Comparison of ENCODE assay signal across 16 mouse cellular contexts in the genomic region with DNA sequence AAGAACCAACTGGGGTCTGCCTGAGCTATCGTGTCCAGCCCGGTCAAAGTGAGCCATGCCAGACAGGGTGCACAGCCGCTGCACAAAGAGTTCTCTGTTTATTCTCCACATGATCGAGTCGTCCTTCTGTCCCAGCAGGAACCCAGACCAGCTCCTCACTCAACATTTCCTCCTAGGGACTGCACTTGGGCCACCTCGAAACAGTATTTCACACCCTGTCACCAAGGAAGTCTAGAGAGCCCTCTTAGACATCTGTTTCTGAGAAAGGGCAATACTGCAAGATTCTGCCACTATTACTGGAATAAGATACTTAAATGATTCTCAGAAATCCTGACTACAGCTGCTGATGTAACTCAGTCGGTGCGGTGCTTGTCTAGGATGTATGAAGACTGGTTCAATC.
"Had no signal": no experiment of that assay in that cellular context is flagged by ENCODE, and none has a peak within 500 bp of the region (broad histone marks: within the 10 kb centered on the region; RNA-seq: fewer than 3 reads in every experiment).

No protein-coding gene starts in this region.

- H3K36me3 ChIP-seq: limb, embryonic 10.5 days; liver, embryonic 15.5 days; midbrain, embryonic 15.5 days; neural tube, embryonic 13.5 days; stomach, embryonic 15.5 days had no signal

- DNase-seq: kidney, postnatal 10 days; lung, embryonic 14.5 days; lung, postnatal 14 days; retina, postnatal 1 day; right cerebral cortex, postnatal 4 days; thymus, adult 2 months; thymus, postnatal 25 days had no signal

- H3K27ac ChIP-seq: hindbrain, postnatal 0 days; left cerebral cortex, adult 2 months; limb, embryonic 10.5 days; liver, embryonic 15.5 days; midbrain, embryonic 15.5 days; neural tube, embryonic 13.5 days; stomach, embryonic 15.5 days had no signal

- H3K4me2 ChIP-seq: liver, embryonic 11.5 days; liver, embryonic 15.5 days; lung, embryonic 14.5 days; midbrain, embryonic 11.5 days; midbrain, embryonic 15.5 days; neural tube, embryonic 13.5 days; stomach, embryonic 15.5 days had no signal

- H3K4me1 ChIP-seq: midbrain, embryonic 15.5 days; stomach, embryonic 15.5 days had no signal

- H3K9ac ChIP-seq: liver, embryonic 15.5 days; lung, embryonic 14.5 days; midbrain, embryonic 15.5 days; neural tube, embryonic 13.5 days; stomach, embryonic 15.5 days had no signal

- ATAC-seq: midbrain, embryonic 15.5 days had no signal

- H3K4me3 ChIP-seq: left cerebral cortex, adult 2 months; limb, embryonic 10.5 days; liver, embryonic 15.5 days; midbrain, embryonic 15.5 days; neural tube, embryonic 13.5 days; stomach, embryonic 15.5 days had no signal

- H3K27me3 ChIP-seq: liver, embryonic 15.5 days; midbrain, embryonic 15.5 days; neural tube, embryonic 13.5 days; stomach, embryonic 15.5 days had no signal

- H3K9me3 ChIP-seq: limb, embryonic 10.5 days; liver, embryonic 15.5 days; midbrain, embryonic 15.5 days; neural tube, embryonic 13.5 days; stomach, embryonic 15.5 days had no signal
